Mouse (Mus musculus) MEL (cell line): ENCODE measurements around the gene Olfr266. TPM values are rescaled to one million over a fixed set of nuclear protein-coding genes. Genes with fewer than 3 reads are reported as not detected.

ENCODE experiments used
- DNase-seq: peaks from one replicate; pipeline ENCODE4 v3.0.0; 2011; ENCODE audit warnings: low read depth, low spot score
- H3K27ac ChIP-seq: 2 replicates; pipeline ENCODE4 v1.5.1; 2012; ENCODE audit warnings: low read depth, mild to moderate bottlenecking, control low read depth, low read length, moderate library complexity; ENCODE audit not compliant: control insufficient read depth
- H3K27me3 ChIP-seq, 2 experiments: fragments of 150-350 bp in 1 of 2; sonication (generic) in 1 of 2; 2 replicates each; pipeline ENCODE4 v1.6.1; 2012; ENCODE audit warnings: low read length in 2 of 2, mild to moderate bottlenecking in 2 of 2, improper control_type of control experiment in 1 of 2, moderate library complexity in 1 of 2; ENCODE audit not compliant: insufficient read depth in 2 of 2, control insufficient read depth in 1 of 2
- H3K36me3 ChIP-seq, 2 experiments: 2 replicates each; pipeline ENCODE4 v1.6.1; 2012 to 2014; ENCODE audit warnings: low read length in 2 of 2, improper control_type of control experiment in 1 of 2, inconsistent platforms in 1 of 2, mild to moderate bottlenecking in 1 of 2; ENCODE audit not compliant: insufficient read depth in 2 of 2, control insufficient read depth in 1 of 2
- H3K4me1 ChIP-seq, 2 experiments: fragments of 150-350 bp in 1 of 2; sonication (generic) in 1 of 2; 2 replicates each; pipeline ENCODE4 v1.6.1; 2012; ENCODE audit warnings: low read length in 2 of 2, improper control_type of control experiment in 1 of 2, mild to moderate bottlenecking in 1 of 2; ENCODE audit not compliant: insufficient read depth in 2 of 2, control insufficient read depth in 1 of 2
- H3K4me3 ChIP-seq, 2 experiments: fragments of 150-350 bp in 1 of 2; sonication (generic) in 1 of 2; 2 replicates each; pipeline ENCODE4 v1.5.1; 2012; ENCODE audit warnings: low read depth in 2 of 2, low read length in 2 of 2, mild to moderate bottlenecking in 2 of 2, moderate library complexity in 2 of 2, control low read depth in 1 of 2, improper control_type of control experiment in 1 of 2; ENCODE audit not compliant: control insufficient read depth in 1 of 2, insufficient read depth in 1 of 2
- H3K79me2 ChIP-seq: 2 replicates; pipeline ENCODE4 v1.6.1; 2012; ENCODE audit warnings: mild to moderate bottlenecking, low read length, moderate library complexity; ENCODE audit not compliant: control insufficient read depth, poor library complexity, insufficient read depth
- H3K9ac ChIP-seq: 2 replicates; pipeline ENCODE4 v1.6.1; 2012; ENCODE audit warnings: low read depth, mild to moderate bottlenecking, control low read depth, low read length, moderate library complexity; ENCODE audit not compliant: control insufficient read depth, poor library complexity, severe bottlenecking
- H3K9me3 ChIP-seq: fragments of 150-350 bp; sonication (generic); replicated peaks from 2 replicates; pipeline ENCODE4 v1.6.1; 2012; ENCODE audit warnings: mild to moderate bottlenecking, low read length, improper control_type of control experiment, moderate library complexity; ENCODE audit not compliant: insufficient read depth
- BHLHE40 ChIP-seq: IDR thresholded peaks from 2 replicates; pipeline ENCODE4 v1.6.1; 2012; ENCODE audit warnings: low read depth, mild to moderate bottlenecking, inconsistent platforms, low read length, improper control_type of control experiment, borderline replicate concordance
- CHD1 ChIP-seq: IDR thresholded peaks from 2 replicates; pipeline ENCODE4 v1.6.1; 2012; ENCODE audit warnings: low read depth, mild to moderate bottlenecking, inconsistent platforms, low read length, improper control_type of control experiment
- CTCF ChIP-seq, 3 experiments: IDR thresholded peaks in 2 of 3; conservative IDR thresholded peaks in 1 of 3; 2 replicates each; pipeline ENCODE4 v1.5.1; 2011 to 2012; ENCODE audit warnings: low read length in 3 of 3, low read depth in 2 of 3, mild to moderate bottlenecking in 2 of 3, improper control_type of control experiment in 1 of 3, inconsistent platforms in 1 of 3, mixed read lengths in 1 of 3, moderate library complexity in 1 of 3; ENCODE audit not compliant: control insufficient read depth in 1 of 3, insufficient read depth in 1 of 3, poor library complexity in 1 of 3, severe bottlenecking in 1 of 3
- E2F4 ChIP-seq: IDR thresholded peaks from 2 replicates; pipeline ENCODE4 v1.6.1; 2011; ENCODE audit warnings: low read depth, low read length, improper control_type of control experiment, borderline replicate concordance
- ELF1 ChIP-seq: IDR thresholded peaks from 2 replicates; pipeline ENCODE4 v1.6.1; 2014; ENCODE audit warnings: low read depth, mild to moderate bottlenecking, inconsistent platforms, low read length, improper control_type of control experiment, moderate library complexity
- EP300 ChIP-seq, 2 experiments: IDR thresholded peaks; 2 replicates each; pipeline ENCODE4 v1.6.1; 2011; ENCODE audit warnings: improper control_type of control experiment in 2 of 2, low read length in 2 of 2, low read depth in 1 of 2, mild to moderate bottlenecking in 1 of 2
- ETS1 ChIP-seq: IDR thresholded peaks from 2 replicates; pipeline ENCODE4 v1.6.1; 2012; ENCODE audit warnings: low read depth, mild to moderate bottlenecking, inconsistent platforms, low read length, improper control_type of control experiment, moderate library complexity
- GABPA ChIP-seq: IDR thresholded peaks from 2 replicates; pipeline ENCODE4 v1.6.1; 2012; ENCODE audit warnings: low read depth, mild to moderate bottlenecking, inconsistent platforms, low read length, improper control_type of control experiment, moderate library complexity
- GATA1 ChIP-seq: IDR thresholded peaks from 2 replicates; pipeline ENCODE4 v1.6.1; 2011; ENCODE audit warnings: low read depth, low read length, improper control_type of control experiment
- JUND ChIP-seq: IDR thresholded peaks from 2 replicates; pipeline ENCODE4 v1.6.1; 2011; ENCODE audit warnings: low read depth, mild to moderate bottlenecking, improper control_type of control experiment, low read length
- KAT2A ChIP-seq: conservative IDR thresholded peaks from 2 replicates; pipeline ENCODE4 v1.6.1; 2012; ENCODE audit warnings: low read depth, low read length, improper control_type of control experiment, inconsistent platforms
- MAFK ChIP-seq: IDR thresholded peaks from 2 replicates; pipeline ENCODE4 v1.6.1; 2011; ENCODE audit warnings: low read depth, mild to moderate bottlenecking, low read length, improper control_type of control experiment, borderline replicate concordance
- MAX ChIP-seq: IDR thresholded peaks from 2 replicates; pipeline ENCODE4 v1.6.1; 2011; ENCODE audit warnings: low read length, improper control_type of control experiment
- MAZ ChIP-seq: IDR thresholded peaks from 2 replicates; pipeline ENCODE4 v1.6.1; 2012; ENCODE audit warnings: low read depth, mild to moderate bottlenecking, inconsistent platforms, low read length, improper control_type of control experiment
- MEF2A ChIP-seq: IDR thresholded peaks from 2 replicates; pipeline ENCODE4 v1.6.1; 2014; ENCODE audit warnings: low read depth, mild to moderate bottlenecking, inconsistent platforms, low read length, improper control_type of control experiment; ENCODE audit not compliant: poor library complexity, insufficient replicate concordance, severe bottlenecking; ENCODE audit errors: extremely low read depth
- MXI1 ChIP-seq: IDR thresholded peaks from 2 replicates; pipeline ENCODE4 v1.6.1; 2011; ENCODE audit warnings: mild to moderate bottlenecking, low read depth, low read length, improper control_type of control experiment
- MYB ChIP-seq: IDR thresholded peaks from 2 replicates; pipeline ENCODE4 v1.6.1; 2011; ENCODE audit warnings: mild to moderate bottlenecking, low read depth, low read length, improper control_type of control experiment
- MYC ChIP-seq: IDR thresholded peaks from 2 replicates; pipeline ENCODE4 v1.6.1; 2011; ENCODE audit warnings: low read depth, mild to moderate bottlenecking, low read length, improper control_type of control experiment, moderate library complexity
- NELFE ChIP-seq: IDR thresholded peaks from 2 replicates; pipeline ENCODE4 v1.6.1; 2011; ENCODE audit warnings: low read depth, low read length, improper control_type of control experiment
- POLR2A ChIP-seq, 2 experiments: IDR thresholded peaks; 2 replicates each; pipeline ENCODE4 v1.6.1; 2011 to 2012; ENCODE audit warnings: low read length in 2 of 2, mild to moderate bottlenecking in 2 of 2, control low read depth in 1 of 2, improper control_type of control experiment in 1 of 2, low read depth in 1 of 2, moderate library complexity in 1 of 2; ENCODE audit not compliant: control insufficient read depth in 1 of 2, insufficient read depth in 1 of 2, poor library complexity in 1 of 2
- POLR2AphosphoS2 ChIP-seq: IDR thresholded peaks from 2 replicates; pipeline ENCODE4 v1.6.1; 2011; ENCODE audit warnings: low read length, improper control_type of control experiment
- POLR2AphosphoS5 ChIP-seq: IDR thresholded peaks from 2 replicates; pipeline ENCODE4 v1.6.1; 2012; ENCODE audit warnings: low read depth, borderline replicate concordance, mild to moderate bottlenecking, inconsistent platforms, low read length, moderate library complexity, mixed read lengths
- SMC3 ChIP-seq: IDR thresholded peaks from 2 replicates; pipeline ENCODE4 v1.6.1; 2011; ENCODE audit warnings: low read depth, low read length, improper control_type of control experiment
- TBP ChIP-seq: IDR thresholded peaks from 2 replicates; pipeline ENCODE4 v1.8.0; 2011; ENCODE audit warnings: low read depth, low read length, improper control_type of control experiment
- TCF12 ChIP-seq: IDR thresholded peaks from 2 replicates; pipeline ENCODE4 v1.6.1; 2014; ENCODE audit warnings: low read depth, mild to moderate bottlenecking, inconsistent platforms, low read length, improper control_type of control experiment, moderate library complexity
- UBTF ChIP-seq: IDR thresholded peaks from 2 replicates; pipeline ENCODE4 v1.6.1; 2012; ENCODE audit warnings: low read depth, mild to moderate bottlenecking, inconsistent platforms, low read length, improper control_type of control experiment, moderate library complexity, borderline replicate concordance; ENCODE audit not compliant: insufficient read depth
- USF1 ChIP-seq: IDR thresholded peaks from 2 replicates; pipeline ENCODE4 v1.6.1; 2014; ENCODE audit warnings: low read depth, mild to moderate bottlenecking, inconsistent platforms, low read length, improper control_type of control experiment, moderate library complexity
- USF2 ChIP-seq, 2 experiments: IDR thresholded peaks; 2 replicates each; pipeline ENCODE4 v1.6.1; 2011 to 2012; ENCODE audit warnings: improper control_type of control experiment in 2 of 2, low read length in 2 of 2, borderline replicate concordance in 1 of 2, inconsistent platforms in 1 of 2, low read depth in 1 of 2, mild to moderate bottlenecking in 1 of 2; ENCODE audit not compliant: insufficient read depth in 1 of 2
- ZC3H11A ChIP-seq: IDR thresholded peaks from 2 replicates; pipeline ENCODE4 v1.6.1; 2012; ENCODE audit warnings: low read depth, mild to moderate bottlenecking, inconsistent platforms, low read length, improper control_type of control experiment
- ZKSCAN1 ChIP-seq: IDR thresholded peaks from 2 replicates; pipeline ENCODE4 v1.6.1; 2012; ENCODE audit warnings: low read depth, mild to moderate bottlenecking, inconsistent platforms, low read length, improper control_type of control experiment, moderate library complexity
- ZNF384 ChIP-seq: IDR thresholded peaks from 2 replicates; pipeline ENCODE4 v1.6.1; 2012; ENCODE audit warnings: low read depth, mild to moderate bottlenecking, inconsistent platforms, low read length, improper control_type of control experiment
- polyA plus RNA-seq, 2 experiments: library from polyadenylated mRNA; stranded (reverse) in 1 of 2; unstranded in 1 of 2; fragments of >175 nt in 1 of 2; fragments of >200 nt in 1 of 2; gene quantifications; 2 replicates each; pipeline versions ENCODE4 v1.2.1 to v1.2.4; 2012; ENCODE audit warnings: low replicate concordance in 2 of 2, low read depth in 1 of 2; ENCODE audit not compliant: insufficient read length in 2 of 2, insufficient read depth in 1 of 2, missing spikeins in 1 of 2
- total RNA-seq: library from RNA; depleted of rRNA; stranded (reverse); fragments of 300-350 nt; gene quantifications from 2 replicates; pipeline ENCODE4 v1.2.3, GENCODE M21; 2012

Gene Olfr266
- total and polyA plus RNA-seq, 3 experiments: not detected

- no peak overlapping the region for H3K4me3 ChIP-seq
- H3K9me3 ChIP-seq: no peaks in the 10 kb centered on the region
- no peaks in the 10 kb centered on the region for H3K36me3 ChIP-seq
- H3K27me3 ChIP-seq: no peaks in the 10 kb centered on the region
- no peaks in the 10 kb centered on the region for H3K4me1 ChIP-seq
- H3K79me2 ChIP-seq: no peaks in the 10 kb centered on the region
- no peak overlapping the region for H3K9ac ChIP-seq
- DNase-seq: no peak
- TF ChIP-seq CTCF (IDR thresholded peaks at IDR 0.05 in 2 of 3, conservative IDR thresholded peaks at IDR 0.05 in 1 of 3; ENCODE audit: control insufficient read depth in 1 of 3, insufficient read depth in 1 of 3, low read depth in 2 of 3, low read length in 3 of 3, poor library complexity in 1 of 3, severe bottlenecking in 1 of 3): no peak
- TF ChIP-seq BHLHE40: no peak
- H3K27ac ChIP-seq: no peak overlapping the region
These were observed 28.0 kb downstream of the Olfr266 start for GRCm38 (mm10) chr3:106798079-106798478.

GRCm38 (mm10) chr3:106789930-106790329, 36.2 kb downstream of the Olfr266 start, which contains the start of gene Cd53:
TSS of gene Cd53 (minus strand) at chr3:106790149.
- DNase-seq: peak; percentile 86
- H3K4me3 ChIP-seq: no peak within 1 kb of the TSS
- H3K9ac ChIP-seq: no peak within 1 kb of the TSS
- no peaks in the 10 kb centered on the region for H3K9me3 ChIP-seq
- H3K36me3 ChIP-seq: peaks cover 0 to 34% of the 10 kb centered on the region in 2 experiments; a peak in 2 of 4 replicates
- peak within 1 kb of the TSS; percentile 61 for H3K27ac ChIP-seq
- no peaks in the 10 kb centered on the region for H3K79me2 ChIP-seq
- no peaks in the 10 kb centered on the region for H3K27me3 ChIP-seq
- peaks cover 0 to 4% of the 10 kb centered on the region in 2 experiments; a peak in 1 of 4 replicates for H3K4me1 ChIP-seq
- TF ChIP-seq BHLHE40: no peak
- no peak for TF ChIP-seq USF1
- TF ChIP-seq MAFK: no peak
- TF ChIP-seq USF2 (IDR thresholded peaks at IDR 0.05; ENCODE audit: borderline replicate concordance in 1 of 2, insufficient read depth in 1 of 2, low read depth in 1 of 2, low read length in 2 of 2): no peak
- peak; percentile 84 to 91 for TF ChIP-seq EP300 (IDR thresholded peaks at IDR 0.05; ENCODE audit: low read depth in 1 of 2, low read length in 2 of 2)
- peak; percentile 78 for TF ChIP-seq ZNF384
- TF ChIP-seq KAT2A: no peak
- no peak for TF ChIP-seq ZKSCAN1
- TF ChIP-seq MXI1: no peak
- TF ChIP-seq E2F4: no peak
- TF ChIP-seq MYC: no peak
- TF ChIP-seq TCF12: no peak
- no peak for TF ChIP-seq UBTF
- TF ChIP-seq POLR2AphosphoS2: no peak
- no peak for TF ChIP-seq NELFE
- peak; percentile 38; the same call in 1 of the 2 replicates for TF ChIP-seq ETS1
- no peak; the same call in 1 of the 2 replicates for TF ChIP-seq MAX
- no peak for TF ChIP-seq SMC3
- TF ChIP-seq TBP: 0 out of 2 replicates have a peak, but pooled peaks have one; percentile 25
- no peak for TF ChIP-seq ZC3H11A
- TF ChIP-seq MEF2A: no peak
- no peak for TF ChIP-seq MAZ
- no peak for TF ChIP-seq CHD1
- TF ChIP-seq CTCF (IDR thresholded peaks at IDR 0.05 in 2 of 3, conservative IDR thresholded peaks at IDR 0.05 in 1 of 3; ENCODE audit: control insufficient read depth in 1 of 3, insufficient read depth in 1 of 3, low read depth in 2 of 3, low read length in 3 of 3, poor library complexity in 1 of 3, severe bottlenecking in 1 of 3): no peak
- no peak for TF ChIP-seq POLR2A (IDR thresholded peaks at IDR 0.05; ENCODE audit: control insufficient read depth in 1 of 2, insufficient read depth in 1 of 2, low read depth in 1 of 2, low read length in 2 of 2, poor library complexity in 1 of 2)
- no peak for TF ChIP-seq JUND
- no peak for TF ChIP-seq MYB
- TF ChIP-seq GATA1: peak; percentile 62
- no peak for TF ChIP-seq GABPA
- TF ChIP-seq POLR2AphosphoS5: no peak
- TF ChIP-seq ELF1: no peak
